Mouse (Mus musculus) ES-Bruce4 (cell line): ENCODE data around the gene Specc1l. TPM values are rescaled to one million over a fixed set of nuclear protein-coding genes. Genes with fewer than 3 reads are reported as not detected.

ENCODE experiments used
- H3K27ac ChIP-seq: 2 replicates; pipeline ENCODE4 v1.5.1; 2012; ENCODE audit warnings: low read length, inconsistent platforms; ENCODE audit not compliant: insufficient read depth
- H3K27me3 ChIP-seq: 2 replicates; pipeline ENCODE4 v1.6.1; 2012; ENCODE audit warnings: mild to moderate bottlenecking, low read length, inconsistent platforms; ENCODE audit not compliant: control insufficient read depth, poor library complexity, insufficient read depth, severe bottlenecking
- H3K36me3 ChIP-seq: 2 replicates; pipeline ENCODE4 v1.6.1; 2012; ENCODE audit warnings: inconsistent platforms, mild to moderate bottlenecking, low read length, moderate library complexity; ENCODE audit not compliant: control insufficient read depth, poor library complexity, insufficient read depth, severe bottlenecking
- H3K4me1 ChIP-seq: one replicate; pipeline ENCODE4 v1.8.1; 2011; ENCODE audit warnings: low read length; ENCODE audit not compliant: control insufficient read depth, insufficient read depth
- H3K4me3 ChIP-seq: 2 replicates; pipeline ENCODE4 v1.5.1; 2011; ENCODE audit warnings: low read depth, mild to moderate bottlenecking, low read length
- H3K9ac ChIP-seq: 2 replicates; pipeline ENCODE4 v1.6.1; 2012; ENCODE audit warnings: low read depth, mild to moderate bottlenecking, inconsistent platforms; ENCODE audit not compliant: poor library complexity, severe bottlenecking
- H3K9me3 ChIP-seq: replicated peaks from 2 replicates; pipeline ENCODE4 v1.6.1; 2012; ENCODE audit warnings: mild to moderate bottlenecking, low read length, inconsistent platforms; ENCODE audit not compliant: control insufficient read depth, poor library complexity, insufficient read depth, severe bottlenecking
- CTCF ChIP-seq: IDR thresholded peaks from one replicate; pipeline ENCODE4 v1.8.1; 2011; ENCODE audit warnings: low read depth, low read length
- EP300 ChIP-seq: IDR thresholded peaks from 2 replicates; pipeline ENCODE4 v1.6.1; 2011; ENCODE audit warnings: low read depth, low read length; ENCODE audit not compliant: insufficient read depth
- POLR2A ChIP-seq: IDR thresholded peaks from one replicate; pipeline ENCODE4 v1.8.1; 2011; ENCODE audit warnings: low read length; ENCODE audit not compliant: insufficient read depth
- polyA plus RNA-seq: library from polyadenylated mRNA; stranded (reverse); fragments of >200 nt; gene quantifications from 2 replicates; pipeline ENCODE4 v1.2.4, GENCODE M21; 2011; ENCODE audit warnings: low read depth; ENCODE audit not compliant: missing spikeins, insufficient read depth, insufficient read length

Gene Specc1l
- polyA plus RNA-seq, 1 experiment = 41.5 TPM

DNA sequence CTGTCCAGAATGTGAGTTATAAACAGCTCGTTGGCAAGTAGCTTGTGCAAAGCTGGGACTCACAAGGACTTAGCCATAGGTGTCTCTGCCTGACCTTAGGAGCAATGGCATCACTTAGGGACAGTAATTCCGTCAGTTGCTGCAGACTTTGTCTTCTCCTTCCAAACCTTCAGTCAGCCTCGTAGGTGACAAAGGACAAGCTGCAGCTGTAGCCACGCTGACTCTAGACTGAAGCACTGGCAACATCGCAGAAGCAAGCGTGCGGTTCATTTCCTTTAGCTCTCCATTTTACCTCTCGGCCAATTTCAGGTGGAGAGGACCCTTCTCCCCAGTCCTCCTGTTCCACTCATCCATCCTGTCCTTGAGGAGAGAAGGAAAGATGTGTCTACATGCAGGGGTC, 112.1 kb downstream of the Specc1l start:
- Histone ChIP-seq H3K9ac (no peak overlapping the region), H3K4me3 (no peak overlapping the region), H3K27me3 (no peaks in the 10 kb centered on the region), H3K27ac (no peak overlapping the region), H3K36me3 (no peaks in the 10 kb centered on the region), H3K4me1 (no peaks in the 10 kb centered on the region), H3K9me3 (no peaks in the 10 kb centered on the region)
- TF ChIP-seq CTCF = no peak
- TF ChIP-seq POLR2A = no peak
- TF ChIP-seq EP300 = no peak

GRCm38 (mm10) chr10:75324391-75324790, 112.5 kb downstream of the Specc1l start:
- Histone ChIP-seq H3K27me3 (no peaks in the 10 kb centered on the region), H3K27ac (no peak overlapping the region), H3K36me3 (no peaks in the 10 kb centered on the region), H3K9ac (no peak overlapping the region), H3K4me1 (no peaks in the 10 kb centered on the region), H3K9me3 (no peaks in the 10 kb centered on the region), H3K4me3 (no peak overlapping the region)
- TF ChIP-seq POLR2A (no peak), CTCF (no peak), EP300 (no peak)

DNA sequence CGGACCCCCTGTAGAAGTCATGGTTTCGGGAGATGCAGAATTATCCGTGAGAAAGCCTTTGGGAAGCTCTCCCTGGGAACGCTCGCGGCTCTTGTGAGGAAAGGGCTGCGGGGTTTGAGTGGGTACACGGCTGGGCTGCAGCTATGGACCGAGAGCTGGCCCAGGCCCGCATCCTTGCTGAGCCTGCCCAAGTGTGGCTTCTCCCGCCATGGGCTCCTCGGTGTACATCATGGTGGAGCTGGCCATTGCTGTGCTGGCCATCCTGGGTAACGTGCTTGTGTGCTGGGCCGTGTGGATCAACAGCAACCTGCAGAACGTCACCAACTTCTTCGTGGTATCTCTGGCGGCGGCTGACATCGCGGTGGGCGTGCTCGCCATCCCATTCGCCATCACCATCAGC, 113.9 kb downstream of the Specc1l start:
- H3K9ac ChIP-seq = no peak overlapping the region
- no peaks in the 10 kb centered on the region for H3K36me3 ChIP-seq
- H3K4me1 ChIP-seq = no peaks in the 10 kb centered on the region
- H3K27ac ChIP-seq = no peak overlapping the region
- no peaks in the 10 kb centered on the region for H3K9me3 ChIP-seq
- no peaks in the 10 kb centered on the region for H3K27me3 ChIP-seq
- no peak overlapping the region for H3K4me3 ChIP-seq
- TF ChIP-seq EP300 = no peak
- TF ChIP-seq POLR2A = no peak
- TF ChIP-seq CTCF = no peak

DNA sequence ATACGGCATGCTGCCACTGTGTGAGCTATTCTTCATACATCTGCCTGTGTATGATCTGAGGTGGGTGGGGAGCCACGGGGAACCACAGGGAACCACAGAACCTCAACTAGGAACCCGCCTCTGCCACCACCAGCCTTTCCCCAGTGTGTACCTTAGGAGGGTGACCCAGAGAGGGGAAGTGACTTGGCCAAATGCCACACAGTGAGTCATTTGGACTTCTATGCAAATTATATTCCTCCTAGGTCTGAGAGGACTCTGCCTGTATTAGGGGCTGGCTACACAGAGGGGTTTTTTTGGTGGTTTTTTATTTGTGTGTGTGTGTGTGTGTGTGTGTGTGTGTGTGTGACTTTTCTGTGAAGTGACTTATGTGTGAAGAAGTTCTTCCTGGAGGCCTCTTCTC, 114.7 kb downstream of the Specc1l start:
- Histone ChIP-seq H3K4me3 (no peak overlapping the region), H3K27ac (no peak overlapping the region)

DNA sequence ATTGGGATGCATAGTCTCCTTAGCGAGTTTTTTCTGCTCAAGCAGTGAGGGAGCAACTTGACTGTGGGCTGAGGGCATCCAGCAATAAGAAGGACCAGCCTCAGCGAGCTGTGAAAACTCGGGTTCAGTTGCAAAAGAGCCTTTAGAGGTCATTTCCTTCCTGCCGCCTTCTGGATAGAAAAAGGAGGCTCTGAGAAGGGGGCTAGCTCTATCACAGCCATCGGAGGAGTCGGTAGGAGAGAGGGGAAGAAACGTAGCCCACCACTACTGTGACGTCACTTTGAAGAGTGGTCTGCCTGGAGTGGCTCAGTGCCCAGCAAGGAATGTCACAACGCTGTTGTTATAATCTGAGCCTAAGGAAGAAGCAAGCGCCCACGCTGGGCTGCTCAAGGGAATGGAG, 115.2 kb downstream of the Specc1l start:
- Histone ChIP-seq H3K4me3 (no peak overlapping the region), H3K9ac (no peak overlapping the region), H3K27me3 (no peaks in the 10 kb centered on the region), H3K27ac (no peak overlapping the region), H3K4me1 (no peaks in the 10 kb centered on the region), H3K36me3 (no peaks in the 10 kb centered on the region), H3K9me3 (no peaks in the 10 kb centered on the region)
- TF ChIP-seq POLR2A (no peak), CTCF (no peak), EP300 (no peak)

More for the DNA sequence above, 114.7 kb downstream of the Specc1l start:
- H3K9me3 ChIP-seq = no peaks in the 10 kb centered on the region
- H3K9ac ChIP-seq = no peak overlapping the region
- H3K27me3 ChIP-seq = no peaks in the 10 kb centered on the region
- TF ChIP-seq POLR2A (no peak), CTCF (no peak), EP300 (no peak)
- H3K4me1 ChIP-seq = no peaks in the 10 kb centered on the region
- no peaks in the 10 kb centered on the region for H3K36me3 ChIP-seq

DNA sequence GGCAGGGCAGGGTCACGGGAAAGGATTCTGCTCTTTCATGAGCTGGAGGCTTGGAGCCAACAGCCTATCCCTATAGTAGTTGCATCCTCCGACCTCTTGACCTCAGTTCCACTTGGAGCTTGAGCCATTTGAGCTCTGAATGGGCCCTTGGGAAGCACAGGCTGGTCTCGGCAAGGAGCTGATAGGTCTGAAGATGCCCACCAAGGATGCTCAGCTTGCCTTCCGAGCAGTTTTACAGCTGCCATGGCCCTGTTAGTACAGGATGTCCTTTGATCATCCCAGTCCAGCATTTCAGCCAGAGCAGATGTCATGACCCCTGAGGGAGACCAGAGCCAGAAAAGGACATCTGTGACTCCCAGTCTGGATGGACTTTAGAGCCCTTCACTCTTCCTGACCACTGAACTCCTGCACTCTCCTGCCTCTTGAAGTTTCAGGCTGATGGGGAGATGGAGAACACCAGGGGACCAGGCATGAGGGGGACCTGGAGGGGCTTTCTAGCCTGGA, 116.4 kb downstream of the Specc1l start:
- H3K27ac ChIP-seq = no peak overlapping the region
- TF ChIP-seq CTCF (no peak), POLR2A (no peak), EP300 (no peak)

More for the DNA sequence above, 116.4 kb downstream of the Specc1l start:
- H3K4me3 ChIP-seq = no peak overlapping the region
- no peaks in the 10 kb centered on the region for H3K9me3 ChIP-seq
- no peaks in the 10 kb centered on the region for H3K4me1 ChIP-seq
- H3K36me3 ChIP-seq = no peaks in the 10 kb centered on the region
- H3K9ac ChIP-seq = no peak overlapping the region
- no peaks in the 10 kb centered on the region for H3K27me3 ChIP-seq
